Mouse (Mus musculus) ES-E14 (cell line): ENCODE results near the gene Mdm2. TPM values are rescaled to one million over a fixed set of nuclear protein-coding genes. Genes with fewer than 3 reads are reported as not detected.
"Not testable (repeated sequence)": the region's sequence is repeated elsewhere in the genome, so short reads cannot be mapped to it uniquely, and the experiment has no call there.

ENCODE experiments used
- DNase-seq: peaks from one replicate; pipeline ENCODE4 v3.0.0-alpha.2; 2013; ENCODE audit warnings: low read depth, low spot score
- H3K27ac ChIP-seq: 2 replicates; pipeline ENCODE4 v1.5.1; 2012; ENCODE audit warnings: low read depth, mild to moderate bottlenecking, low read length, moderate library complexity, mixed read lengths; ENCODE audit not compliant: poor library complexity, insufficient read depth, severe bottlenecking
- H3K36me3 ChIP-seq: 2 replicates; pipeline ENCODE4 v1.6.1; 2012; ENCODE audit warnings: mild to moderate bottlenecking, low read length, moderate library complexity, mixed read lengths; ENCODE audit not compliant: control insufficient read depth, poor library complexity, insufficient read depth, severe bottlenecking
- H3K4me1 ChIP-seq, 2 experiments: fragments of 150-350 bp in 1 of 2; sonication (generic) in 1 of 2; 2 replicates each; pipeline ENCODE4 v1.6.1; 2012; ENCODE audit warnings: low read length in 2 of 2, mild to moderate bottlenecking in 1 of 2, mixed read lengths in 1 of 2; ENCODE audit not compliant: control insufficient read depth in 2 of 2, insufficient read depth in 2 of 2, poor library complexity in 1 of 2
- H3K4me3 ChIP-seq, 2 experiments: fragments of 150-350 bp in 1 of 2; sonication (generic) in 1 of 2; 2 replicates each; pipeline ENCODE4 v1.5.1; 2012; ENCODE audit warnings: low read length in 2 of 2, low read depth in 1 of 2, mild to moderate bottlenecking in 1 of 2, mixed read lengths in 1 of 2; ENCODE audit not compliant: insufficient read depth in 1 of 2, poor library complexity in 1 of 2, severe bottlenecking in 1 of 2
- H3K9ac ChIP-seq: 2 replicates; pipeline ENCODE4 v1.6.1; 2012; ENCODE audit warnings: low read depth, mild to moderate bottlenecking, low read length, mixed read lengths; ENCODE audit not compliant: poor library complexity, insufficient read depth, severe bottlenecking
- H3K9me3 ChIP-seq: fragments of 150-350 bp; sonication (generic); 2 replicates; pipeline ENCODE4 v1.6.1; 2012; ENCODE audit warnings: low read depth, mild to moderate bottlenecking, low read length; ENCODE audit not compliant: control insufficient read depth, insufficient read depth
- CHD2 ChIP-seq: IDR thresholded peaks from 2 replicates; pipeline ENCODE4 v1.6.1; 2014; ENCODE audit warnings: mild to moderate bottlenecking, low read depth, low read length, inconsistent platforms
- HCFC1 ChIP-seq: IDR thresholded peaks from 2 replicates; pipeline ENCODE4 v1.6.1; 2012; ENCODE audit warnings: low read length, inconsistent platforms, borderline replicate concordance; ENCODE audit not compliant: insufficient read depth
- MAFK ChIP-seq: IDR thresholded peaks from 2 replicates; pipeline ENCODE4 v1.6.1; 2014; ENCODE audit warnings: mild to moderate bottlenecking, low read depth, low read length, inconsistent platforms; ENCODE audit not compliant: insufficient read depth
- ZC3H11A ChIP-seq: IDR thresholded peaks from 2 replicates; pipeline ENCODE4 v1.6.1; 2012; ENCODE audit warnings: low read depth, mild to moderate bottlenecking, inconsistent platforms, low read length, borderline replicate concordance
- ZNF384 ChIP-seq: IDR thresholded peaks from 2 replicates; pipeline ENCODE4 v1.6.1; 2012; ENCODE audit warnings: low read depth, low read length, inconsistent platforms
- in situ Hi-C, 2 experiments: fragments of 600-800 bp; cut with MboI; formaldehyde crosslinking; loops; one replicate each; pipeline ENCODE4 v1.15.1; 2025; ENCODE audit warnings: low sequenced_read_pairs in 2 of 2, inconsistent platforms in 1 of 2; ENCODE audit not compliant: unreplicated experiment in 2 of 2
- total RNA-seq: library from RNA; depleted of rRNA; stranded (reverse); fragments of 300-350 nt; gene quantifications from 2 replicates; pipeline ENCODE4 v1.2.3, GENCODE M21; 2012

Mdm2 gene
- total RNA-seq, 1 experiment = 178 TPM

- Histone ChIP-seq H3K36me3 (peaks cover 24% of the 10 kb centered on the region), H3K27ac (no peak within 1 kb of the TSS; the same call in 1 of the 2 replicates)
These were observed 35.8 kb upstream of the Mdm2 start, which contains the start of gene Slc35e3 for GRCm38 (mm10) chr10:117746297-117746883. Gene Slc35e3, minus strand, starts transcription at chr10:117746365.

GRCm38 (mm10) chr10:117745570-117746296 is 35.2 kb upstream of the Mdm2 start:
- Histone ChIP-seq H3K9ac (peak overlapping the region; percentile 50), H3K36me3 (peaks cover 17% of the 10 kb centered on the region), H3K4me3 (peak overlapping the region; percentile 63 to 64)
- in situ Hi-C loops, H3K4me1 ChIP-seq, DNase-seq, H3K27ac ChIP-seq, H3K9me3 ChIP-seq: not testable (repeated sequence)

More at GRCm38 (mm10) chr10:117746297-117746883, 35.8 kb upstream of the Mdm2 start, which contains the start of gene Slc35e3:
- peaks cover 0 to 5% of the 10 kb centered on the region in 2 experiments; a peak in 1 of 4 replicates for H3K4me1 ChIP-seq
- DNase-seq = peak; percentile 87
- peak within 1 kb of the TSS; percentile 57 for H3K9ac ChIP-seq
- in situ Hi-C loops = no loop called here
- peaks cover 5% of the 10 kb centered on the region for H3K9me3 ChIP-seq
- no peak for TF ChIP-seq HCFC1
- no peak for TF ChIP-seq CHD2
- TF ChIP-seq ZNF384 = no peak
- no peak for TF ChIP-seq MAFK
- TF ChIP-seq ZC3H11A = no peak
- H3K4me3 ChIP-seq = peak within 1 kb of the TSS; percentile 63 to 64

GRCm38 (mm10) chr10:117743917-117744316 is 33.4 kb upstream of the Mdm2 start:
- in situ Hi-C loops = no loop called here
- no peak for TF ChIP-seq HCFC1
- TF ChIP-seq ZC3H11A = no peak
- TF ChIP-seq CHD2 = no peak
- no peak for TF ChIP-seq ZNF384
- TF ChIP-seq MAFK = no peak
- Histone ChIP-seq H3K4me3 (no peak overlapping the region), H3K4me1 (peaks cover 0 to 7% of the 10 kb centered on the region in 2 experiments; a peak in 1 of 4 replicates), H3K36me3 (peaks cover 18% of the 10 kb centered on the region), H3K9me3 (no peaks in the 10 kb centered on the region), H3K27ac (no peak overlapping the region), H3K9ac (no peak overlapping the region)
- no peak for DNase-seq

GRCm38 (mm10) chr10:117743182-117743581 is 32.6 kb upstream of the Mdm2 start:
- H3K9ac ChIP-seq = no peak overlapping the region
- DNase-seq = no peak
- H3K27ac ChIP-seq = no peak overlapping the region
- TF ChIP-seq ZNF384 (no peak), MAFK (no peak), HCFC1 (no peak), ZC3H11A (no peak)
- H3K36me3 ChIP-seq = peaks cover 19% of the 10 kb centered on the region; the same call in 1 of the 2 replicates
- H3K9me3 ChIP-seq = no peaks in the 10 kb centered on the region
- no peak overlapping the region for H3K4me3 ChIP-seq
- H3K4me1 ChIP-seq = peaks cover 0 to 13% of the 10 kb centered on the region in 2 experiments; a peak in 1 of 4 replicates
- in situ Hi-C loops = no loop called here
